Mouse (Mus musculus) ovary, adult 18-20 months (tissue): Measurements from ENCODE around the gene Hexim1.

Experiments used
- DNase-seq: peaks from one replicate; pipeline ENCODE4 v3.0.0; 2022; ENCODE audit warnings: low spot score, mixed read lengths

Hexim1 gene

GRCm38 (mm10) chr11:103149771-103150170 lies 33.7 kb downstream of the Hexim1 start:
- DNase-seq: no peak

GRCm38 (mm10) chr11:103158621-103159478 lies 42.8 kb downstream of the Hexim1 start:
- DNase-seq: peak; percentile 90

GRCm38 (mm10) chr11:103160738-103161137 lies 44.7 kb downstream of the Hexim1 start:
- DNase-seq: no peak

GRCm38 (mm10) chr11:103161449-103161848 lies 45.4 kb downstream of the Hexim1 start:
- DNase-seq: no peak

GRCm38 (mm10) chr11:103162132-103162531 lies 46.1 kb downstream of the Hexim1 start:
- DNase-seq: no peak

- DNase-seq: peak; percentile 47
Measured at GRCm38 (mm10) chr11:103164391-103164790, 48.4 kb downstream of the Hexim1 start.

- no peak for DNase-seq
Measured at GRCm38 (mm10) chr11:103168690-103169390, 52.8 kb downstream of the Hexim1 start.
